Mouse (Mus musculus): ENCODE results near the gene Zfyve26. TPM values are rescaled to one million over a fixed set of nuclear protein-coding genes. Genes with fewer than 3 reads are reported as not detected.
"Not testable (repeated sequence)": the region's sequence is repeated elsewhere in the genome, so short reads cannot be mapped to it uniquely, and the experiment has no call there.

The Zfyve26 gene
- polyA plus RNA-seq, 1 experiment, result 0.32 TPM

- Histone ChIP-seq H3K27me3 (ENCODE audit: control insufficient read depth) (no peaks in the 10 kb centered on the region), H3K4me1 (ENCODE audit: control insufficient read depth) (peaks cover 29% of the 10 kb centered on the region), H3K36me3 (ENCODE audit: control insufficient read depth) (peaks cover 29% of the 10 kb centered on the region), H3K4me3 (replicated peaks) (peak overlapping the region; percentile 84), H3K9me3 (ENCODE audit: control insufficient read depth, low read length) (no peaks in the 10 kb centered on the region)
- no peak for TF ChIP-seq GATA1 (IDR thresholded peaks at IDR 0.05; ENCODE audit: low read length)
- no peak for TF ChIP-seq TAL1 (IDR thresholded peaks at IDR 0.05; ENCODE audit: low read length)
Measured at GRCm38 (mm10) chr12:79191701-79192100, 104.4 kb downstream of the Zfyve26 start.

- Histone ChIP-seq H3K27me3 (ENCODE audit: control insufficient read depth) (no peaks in the 10 kb centered on the region), H3K9me3 (ENCODE audit: control insufficient read depth, low read length) (no peaks in the 10 kb centered on the region), H3K36me3 (ENCODE audit: control insufficient read depth) (peaks cover 35% of the 10 kb centered on the region), H3K4me3 (replicated peaks) (peak overlapping the region; percentile 84), H3K4me1 (ENCODE audit: control insufficient read depth) (peaks cover 31% of the 10 kb centered on the region)
- TF ChIP-seq TAL1 (IDR thresholded peaks at IDR 0.05; ENCODE audit: low read length) (no peak), GATA1 (IDR thresholded peaks at IDR 0.05; ENCODE audit: low read length) (no peak; the same call in 1 of the 2 replicates)
Measured at GRCm38 (mm10) chr12:79190931-79191673, 105.0 kb downstream of the Zfyve26 start.

GRCm38 (mm10) chr12:79185160-79185559, 110.9 kb downstream of the Zfyve26 start:
- peaks cover 86% of the 10 kb centered on the region for H3K36me3 ChIP-seq (ENCODE audit: control insufficient read depth)
- not testable (repeated sequence) for H3K9me3 ChIP-seq (ENCODE audit: control insufficient read depth, low read length); H3K4me3 ChIP-seq (replicated peaks); H3K27me3 ChIP-seq (ENCODE audit: control insufficient read depth)
- H3K4me1 ChIP-seq (ENCODE audit: control insufficient read depth), result peaks cover 25% of the 10 kb centered on the region

Other genes with a start within 250 kb of the Zfyve26 start
- gene Pigh, start 206.7 kb downstream of the Zfyve26 start, polyA plus RNA-seq (2012), result 0.08 TPM in 1 of 2 replicates, not detected in the other
- gene Arg2, start 165.5 kb downstream of the Zfyve26 start, polyA plus RNA-seq (2012), result not detected in 2 replicates
- gene Vti1b, start 123.6 kb downstream of the Zfyve26 start, polyA plus RNA-seq (2012), result 2.5 and 2.7 TPM in 2 replicates
- 0.08 and 0.22 TPM in 2 replicates for gene Rdh11, start 104.0 kb downstream of the Zfyve26 start, polyA plus RNA-seq (2012)
- 0.04 TPM in 1 of 2 replicates, not detected in the other for gene Rdh12, start 87.4 kb downstream of the Zfyve26 start, polyA plus RNA-seq (2012)
- 0.06 TPM in 2 replicates for gene Rad51b, start 978 bp upstream of the Zfyve26 start, polyA plus RNA-seq (2012)

All from erythroblast, embryonic 14.5 days (primary cell).